Mouse (Mus musculus) C2C12 (cell line): ENCODE results near the gene Dnajb6. TPM values are rescaled to one million over a fixed set of nuclear protein-coding genes. Genes with fewer than 3 reads are reported as not detected.
"Not testable (repeated sequence)": the region's sequence is repeated elsewhere in the genome, so short reads cannot be mapped to it uniquely, and the experiment has no call there.

Experiments
- H3K27me3 ChIP-seq: one replicate; pipeline ENCODE4 v1.6.1; 2011; ENCODE audit not compliant: control insufficient read depth, insufficient read depth, insufficient read length
- H3K36me3 ChIP-seq: one replicate; pipeline ENCODE4 v1.6.1; 2011; ENCODE audit not compliant: control insufficient read depth, insufficient read depth
- H3K4me3 ChIP-seq: one replicate; pipeline ENCODE4 v1.5.1; 2011; ENCODE audit warnings: mild to moderate bottlenecking, control low read depth; ENCODE audit not compliant: poor library complexity, insufficient read depth, severe bottlenecking
- H3K79me2 ChIP-seq: one replicate; pipeline ENCODE4 v1.6.1; 2011; ENCODE audit not compliant: control insufficient read depth, insufficient read depth
- H3K79me3 ChIP-seq: one replicate; pipeline ENCODE4 v1.6.1; 2011; ENCODE audit warnings: low read depth, control low read depth
- H3ac ChIP-seq: one replicate; pipeline ENCODE3; 2011; ENCODE audit warnings: low read depth; ENCODE audit not compliant: control insufficient read depth, insufficient read length
- CEBPB ChIP-seq: IDR thresholded peaks from one replicate; pipeline ENCODE4 v1.6.1; 2011; ENCODE audit warnings: low read depth, mild to moderate bottlenecking, control low read depth, moderate library complexity
- CTCF ChIP-seq: IDR thresholded peaks from one replicate; pipeline ENCODE4 v1.5.1; 2011; ENCODE audit not compliant: control insufficient read depth, insufficient read depth, insufficient read length
- FOSL1 ChIP-seq: IDR thresholded peaks from one replicate; pipeline ENCODE4 v1.8.0; 2011; ENCODE audit warnings: mild to moderate bottlenecking, low read length; ENCODE audit not compliant: poor library complexity, insufficient read depth, severe bottlenecking
- MAX ChIP-seq: IDR thresholded peaks from one replicate; pipeline ENCODE4 v1.6.1; 2011; ENCODE audit warnings: mild to moderate bottlenecking, control low read depth
- MYOD1 ChIP-seq: IDR thresholded peaks from one replicate; pipeline ENCODE4 v1.6.1; 2011; ENCODE audit warnings: low read depth; ENCODE audit not compliant: control insufficient read depth, insufficient read length
- MYOG ChIP-seq: IDR thresholded peaks from one replicate; pipeline ENCODE4 v1.6.1; 2011; ENCODE audit not compliant: control insufficient read depth, insufficient read length; ENCODE audit errors: extremely low read depth
- USF1 ChIP-seq: IDR thresholded peaks from one replicate; pipeline ENCODE4 v1.6.1; 2011; ENCODE audit warnings: low read depth, mild to moderate bottlenecking, control low read depth, moderate library complexity
- polyA plus RNA-seq: library from polyadenylated mRNA; unstranded; fragments of >200 nt; fragmentation: generic; extraction: Trizol; gene quantifications from one replicate; pipeline ENCODE4 v1.2.1, GENCODE M21; 2012; ENCODE audit warnings: missing spikeins

Gene Dnajb6
- polyA plus RNA-seq, 1 experiment = 79.7 TPM

DNA sequence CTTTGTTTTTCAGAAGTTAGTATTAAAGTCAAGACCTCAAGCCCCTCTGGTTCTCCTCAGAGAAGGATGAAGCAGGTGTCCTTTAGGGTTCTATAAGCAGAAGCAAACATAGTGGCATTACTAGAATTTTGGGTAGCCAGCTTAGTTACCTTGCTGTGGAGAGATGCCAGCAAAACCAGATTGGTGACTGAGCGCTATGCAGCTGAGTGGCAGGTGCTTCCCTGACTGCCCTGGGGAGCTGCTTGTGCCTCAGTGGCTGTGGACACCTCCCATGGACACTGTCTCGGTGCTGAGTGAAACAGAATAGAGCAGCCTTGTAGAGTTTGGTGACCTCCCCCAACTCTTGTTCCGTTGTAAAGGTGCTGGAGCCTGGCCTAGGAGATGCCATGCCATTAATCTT, 46.8 kb downstream of the Dnajb6 start:
- no peaks in the 10 kb centered on the region for H3K79me2 ChIP-seq
- no peak for TF ChIP-seq MYOG
- TF ChIP-seq MAX = no peak
- no peak for TF ChIP-seq MYOD1
- no peak for TF ChIP-seq FOSL1
- TF ChIP-seq USF1 = no peak
- TF ChIP-seq CTCF = no peak
- TF ChIP-seq CEBPB = no peak
- no peaks in the 10 kb centered on the region for H3K27me3 ChIP-seq
- peaks cover 18% of the 10 kb centered on the region for H3K36me3 ChIP-seq
- no peak overlapping the region for H3K4me3 ChIP-seq
- no peak overlapping the region for H3ac ChIP-seq
- no peaks in the 10 kb centered on the region for H3K79me3 ChIP-seq

DNA sequence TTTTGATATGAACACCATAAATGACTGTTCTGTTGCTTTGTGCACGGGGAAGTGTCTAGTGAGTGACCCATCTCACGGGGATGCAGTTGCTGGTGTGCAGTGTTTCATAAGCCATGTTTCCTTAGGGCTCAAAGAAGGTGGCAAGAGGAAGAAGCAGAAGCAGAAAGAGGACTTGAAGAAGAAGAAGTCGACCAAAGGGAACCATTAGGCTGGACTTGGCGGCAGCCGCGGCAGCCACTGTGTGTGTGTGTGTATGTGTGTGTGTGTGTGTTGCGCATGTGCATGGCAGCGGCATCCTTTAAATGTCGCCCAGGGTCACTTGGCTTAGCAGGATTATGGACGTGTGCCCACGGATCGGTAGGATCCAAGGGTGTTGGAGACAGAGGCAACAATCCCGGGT, 49.4 kb downstream of the Dnajb6 start:
- H3K36me3 ChIP-seq = peaks cover 13% of the 10 kb centered on the region
- not testable (repeated sequence) for H3K4me3 ChIP-seq, H3K79me2 ChIP-seq, H3K79me3 ChIP-seq, H3ac ChIP-seq, H3K27me3 ChIP-seq

DNA sequence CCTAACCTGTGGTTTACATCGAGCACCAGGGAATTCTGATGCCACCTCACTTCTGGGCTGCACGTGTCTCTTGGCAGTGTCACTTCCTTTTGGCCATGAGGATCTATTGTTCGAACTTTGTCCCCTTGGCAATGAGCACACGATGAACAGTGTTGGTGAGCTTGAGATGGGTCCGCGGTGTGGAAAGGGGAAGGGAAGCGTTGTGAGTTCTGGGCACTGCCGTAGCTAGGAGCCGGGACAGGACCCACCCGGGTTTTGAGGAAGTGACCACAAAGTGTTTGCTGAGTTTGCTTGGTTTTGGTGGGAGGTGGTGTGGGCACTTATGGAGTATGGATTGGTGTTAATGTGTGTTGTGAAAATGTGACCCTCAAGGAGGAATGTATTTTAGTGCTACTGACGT, 50.5 kb downstream of the Dnajb6 start:
- not testable (repeated sequence) for H3K4me3 ChIP-seq, H3K36me3 ChIP-seq, H3K27me3 ChIP-seq, H3K79me3 ChIP-seq, H3ac ChIP-seq, H3K79me2 ChIP-seq

DNA sequence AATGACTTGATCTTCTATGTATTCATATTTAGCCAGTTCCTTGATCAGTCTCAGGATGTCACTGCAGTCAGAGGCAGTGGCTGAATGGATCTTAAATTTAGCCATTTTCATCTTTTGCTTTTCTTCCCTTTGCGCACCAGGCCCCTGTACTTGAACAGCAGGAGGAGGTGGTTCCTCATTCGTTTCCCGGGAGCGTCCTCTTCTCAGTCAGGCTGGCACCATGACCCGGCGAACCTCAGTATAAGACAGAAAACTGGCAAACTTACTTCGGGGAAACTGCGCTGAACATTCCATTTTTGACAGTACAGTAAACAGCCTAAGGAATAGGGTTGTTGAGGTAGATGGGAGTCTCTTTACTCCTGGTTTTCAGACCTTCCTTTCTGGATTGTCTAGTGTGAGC, 59.4 kb downstream of the Dnajb6 start:
- H3ac ChIP-seq, H3K36me3 ChIP-seq, H3K79me2 ChIP-seq, H3K4me3 ChIP-seq, H3K27me3 ChIP-seq, H3K79me3 ChIP-seq: not testable (repeated sequence)

DNA sequence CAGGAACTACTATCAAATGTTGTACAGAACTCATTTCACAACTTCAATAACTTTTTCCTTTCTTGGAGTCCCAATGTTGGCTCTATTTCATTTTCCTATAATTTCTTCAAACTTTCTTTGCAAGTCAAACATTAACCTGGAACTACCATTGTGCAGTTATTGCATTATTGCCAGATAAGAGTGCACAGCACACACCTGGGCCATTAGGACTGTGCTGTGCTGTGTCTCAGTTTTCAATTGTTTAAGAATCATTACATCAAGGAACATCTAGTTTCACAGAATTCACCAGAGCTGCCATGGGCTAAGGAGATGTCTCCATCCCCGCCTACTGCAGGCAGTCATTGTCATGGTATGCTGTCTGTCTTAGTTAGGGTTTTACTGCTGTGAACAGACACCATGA, 73.5 kb downstream of the Dnajb6 start:
- H3K4me3 ChIP-seq = no peak overlapping the region
- TF ChIP-seq USF1 = no peak
- TF ChIP-seq MAX = no peak
- no peak for TF ChIP-seq CTCF
- TF ChIP-seq MYOG = no peak
- no peak for TF ChIP-seq CEBPB
- TF ChIP-seq MYOD1 = no peak
- TF ChIP-seq FOSL1 = no peak
- H3ac ChIP-seq = no peak overlapping the region
- H3K36me3 ChIP-seq = no peaks in the 10 kb centered on the region
- H3K79me3 ChIP-seq = no peaks in the 10 kb centered on the region
- H3K27me3 ChIP-seq = no peaks in the 10 kb centered on the region
- no peaks in the 10 kb centered on the region for H3K79me2 ChIP-seq

DNA sequence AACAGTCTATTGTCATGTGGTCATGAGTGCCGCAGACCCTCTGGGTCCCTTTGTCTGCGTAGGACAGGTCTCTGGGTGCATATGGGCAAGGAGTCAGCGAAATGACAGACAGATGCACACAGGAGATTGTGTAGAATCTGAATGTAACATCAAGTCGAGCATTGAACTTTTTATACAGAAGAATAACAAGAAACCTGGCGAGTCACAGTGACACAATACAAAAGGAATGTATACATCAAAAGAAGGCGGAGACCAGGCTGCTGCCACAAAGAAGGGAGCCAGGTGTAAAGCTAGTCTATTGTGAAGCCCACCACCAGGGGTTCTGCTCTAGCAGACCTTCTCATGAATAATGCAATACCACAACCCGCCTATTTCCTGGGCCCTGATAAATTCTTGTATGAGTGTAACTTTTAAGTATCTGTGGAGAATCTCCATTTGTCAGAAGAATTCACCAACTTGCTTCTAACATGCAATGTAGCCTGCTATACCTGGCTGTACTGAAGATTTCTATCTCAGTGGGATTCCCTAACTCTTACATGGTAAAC, 76.0 kb downstream of the Dnajb6 start:
- H3K27me3 ChIP-seq, H3K36me3 ChIP-seq, H3ac ChIP-seq, H3K4me3 ChIP-seq, H3K79me3 ChIP-seq, H3K79me2 ChIP-seq: not testable (repeated sequence)

DNA sequence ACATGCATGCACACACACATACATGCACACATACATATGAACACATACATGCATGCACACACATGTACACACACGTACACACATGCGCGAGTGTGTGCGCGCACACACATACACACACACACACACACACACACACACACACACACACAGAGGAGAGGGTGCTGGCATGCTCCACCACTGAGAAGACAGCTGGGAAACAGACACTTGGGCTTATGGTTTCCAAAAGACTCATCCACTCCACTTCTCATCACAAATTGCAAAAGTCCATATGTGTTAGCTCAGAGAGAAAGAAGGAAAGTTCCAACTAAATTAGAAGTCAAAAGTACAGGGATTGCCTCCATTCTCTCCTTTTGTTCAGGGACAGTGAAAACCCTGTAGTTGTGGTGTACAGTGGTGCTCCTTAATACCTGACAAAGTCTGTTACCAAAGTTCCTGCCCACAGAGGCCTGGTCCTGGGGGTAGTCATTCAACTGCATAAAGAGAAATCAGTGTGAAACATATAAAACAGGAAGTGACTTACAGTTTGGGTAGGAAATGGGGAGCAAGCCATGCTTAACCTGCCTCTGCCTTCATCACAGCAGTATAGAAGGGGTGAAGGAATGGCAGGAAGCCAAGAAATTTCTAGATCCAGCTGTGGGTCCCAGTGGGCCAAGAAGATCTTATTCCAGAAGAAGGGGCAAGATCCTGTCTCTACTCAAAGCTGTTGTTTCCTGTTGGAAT, 81.2 kb downstream of the Dnajb6 start:
- H3K27me3 ChIP-seq = no peaks in the 10 kb centered on the region
- H3K79me3 ChIP-seq = no peaks in the 10 kb centered on the region
- H3K79me2 ChIP-seq = no peaks in the 10 kb centered on the region
- no peaks in the 10 kb centered on the region for H3K36me3 ChIP-seq
- no peak overlapping the region for H3K4me3 ChIP-seq
- H3ac ChIP-seq = no peak overlapping the region
- no peak for TF ChIP-seq MAX
- TF ChIP-seq FOSL1 = no peak
- no peak for TF ChIP-seq MYOD1
- no peak for TF ChIP-seq MYOG
- TF ChIP-seq USF1 = no peak
- no peak for TF ChIP-seq CTCF
- TF ChIP-seq CEBPB = no peak
